Mouse (Mus musculus): ENCODE results near the gene Naxe. TPM values are rescaled to one million over a fixed set of nuclear protein-coding genes. Genes with fewer than 3 reads are reported as not detected.
A peak's percentile ranks its signal among the peaks of the same experiment; 100 is the strongest.

The Naxe gene
- polyA plus RNA-seq, 1 experiment from 2014 or later = 161 TPM

DNA sequence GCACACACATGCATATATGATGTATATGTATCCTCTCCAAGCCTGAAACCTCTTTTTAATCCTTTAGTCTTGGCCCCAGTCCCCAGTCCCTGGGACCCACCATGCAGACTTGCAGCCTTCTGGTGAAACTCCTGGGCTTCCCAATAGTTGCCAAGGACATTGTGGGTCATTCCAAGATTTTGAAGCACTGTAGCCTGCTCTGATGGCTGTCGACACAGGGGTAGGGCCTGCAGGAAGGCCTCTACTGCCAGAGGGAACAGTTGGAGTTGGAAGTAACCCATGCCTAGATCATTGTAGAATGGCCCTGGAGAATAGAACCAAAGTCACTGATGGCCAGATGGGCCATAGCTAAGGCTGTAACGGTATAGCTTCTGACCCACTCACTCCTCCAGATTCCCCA is 16.1 kb upstream of the Naxe start:
- Histone ChIP-seq H3K27ac (no peak overlapping the region), H3K4me2 (ENCODE audit: low read length) (no peak overlapping the region), H3K4me3 (replicated peaks; ENCODE audit: low read depth, low read length) (no peak overlapping the region), H3K27me3 (ENCODE audit: insufficient read depth, low read length) (no peaks in the 10 kb centered on the region), H3K4me1 (replicated peaks; ENCODE audit: insufficient read depth, low read length) (no peaks in the 10 kb centered on the region), H3K9ac (ENCODE audit: low read depth, low read length) (no peak overlapping the region), H3K9me3 (replicated peaks; ENCODE audit: low read length) (no peaks in the 10 kb centered on the region), H3K36me3 (ENCODE audit: insufficient read depth, low read length) (no peaks in the 10 kb centered on the region)
- WGBS = 60% methylated on average over 2 of the region's 2 CpGs
- TF ChIP-seq CTCF (IDR thresholded peaks at IDR 0.05; ENCODE audit: low read depth) = no peak
- ATAC-seq (replicated peaks; ENCODE audit: low FRiP score, low read depth) = no peak
- no peak for DNase-seq (ENCODE audit: low spot score)

DNA sequence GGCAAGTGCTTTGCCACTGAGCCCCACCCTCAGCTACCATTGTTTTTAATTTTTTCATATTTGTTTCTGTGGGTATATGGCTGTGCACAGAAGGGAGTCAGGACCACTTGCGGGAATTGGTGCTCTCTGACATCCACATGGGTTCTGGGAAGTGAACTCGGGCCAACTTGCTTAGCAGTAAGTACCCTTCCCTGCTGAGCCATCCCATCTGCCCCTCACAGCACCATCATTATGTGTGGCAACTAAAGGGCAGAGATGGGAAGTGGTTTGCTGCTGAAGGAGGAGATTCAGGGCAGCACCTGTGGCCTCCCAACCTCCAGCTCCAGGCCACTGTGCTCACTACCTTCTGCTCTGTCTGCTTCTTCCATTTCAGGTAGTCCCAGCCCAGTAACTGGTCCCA is 15.3 kb upstream of the Naxe start:
- no peak overlapping the region for H3K27ac ChIP-seq
- 66% methylated on average over 2 of the region's 2 CpGs for WGBS
- no peaks in the 10 kb centered on the region for H3K4me1 ChIP-seq (replicated peaks; ENCODE audit: insufficient read depth, low read length)

DNA sequence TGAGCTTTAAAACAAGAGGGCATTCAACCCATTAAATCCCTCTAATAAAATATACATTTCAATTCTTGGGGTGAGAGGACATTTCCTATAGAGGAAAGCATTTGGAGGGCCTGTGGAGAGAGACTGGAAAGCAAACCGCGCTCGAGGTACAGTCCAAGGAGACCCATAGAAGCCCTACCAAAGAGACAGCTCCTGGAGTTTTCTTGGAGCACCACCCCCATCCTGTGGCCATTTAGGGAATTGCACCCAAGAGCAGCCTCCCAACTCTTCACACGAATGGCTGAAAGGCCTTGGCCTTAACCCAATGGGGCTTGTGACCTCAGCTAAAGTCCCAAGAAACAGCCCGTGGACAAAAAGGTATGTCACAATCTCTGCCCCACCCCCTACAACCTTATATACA is 13.5 kb upstream of the Naxe start:
- H3K4me1 ChIP-seq (replicated peaks; ENCODE audit: insufficient read depth, low read length) = no peaks in the 10 kb centered on the region
- no peak overlapping the region for H3K4me2 ChIP-seq (ENCODE audit: low read length)
- DNase-seq (ENCODE audit: low spot score) (peak; percentile 89), ATAC-seq (replicated peaks; ENCODE audit: low FRiP score, low read depth) (peak; percentile 38; the same call in 1 of the 2 replicates)
- no peaks in the 10 kb centered on the region for H3K27me3 ChIP-seq (ENCODE audit: insufficient read depth, low read length)
- TF ChIP-seq CTCF (IDR thresholded peaks at IDR 0.05; ENCODE audit: low read depth) = peak; percentile 97
- WGBS = 3% methylated on average over 5 of the region's 5 CpGs
- no peaks in the 10 kb centered on the region for H3K9me3 ChIP-seq (replicated peaks; ENCODE audit: low read length)
- H3K36me3 ChIP-seq (ENCODE audit: insufficient read depth, low read length) = no peaks in the 10 kb centered on the region
- no peak overlapping the region for H3K27ac ChIP-seq
- no peak overlapping the region for H3K9ac ChIP-seq (ENCODE audit: low read depth, low read length)
- no peak overlapping the region for H3K4me3 ChIP-seq (replicated peaks; ENCODE audit: low read depth, low read length)

More for the DNA sequence above, 15.3 kb upstream of the Naxe start:
- Histone ChIP-seq H3K27me3 (ENCODE audit: insufficient read depth, low read length) (no peaks in the 10 kb centered on the region), H3K36me3 (ENCODE audit: insufficient read depth, low read length) (no peaks in the 10 kb centered on the region), H3K9ac (ENCODE audit: low read depth, low read length) (no peak overlapping the region), H3K4me3 (replicated peaks; ENCODE audit: low read depth, low read length) (no peak overlapping the region), H3K4me2 (ENCODE audit: low read length) (no peak overlapping the region), H3K9me3 (replicated peaks; ENCODE audit: low read length) (no peaks in the 10 kb centered on the region)
- ATAC-seq (replicated peaks; ENCODE audit: low FRiP score, low read depth) (no peak), DNase-seq (ENCODE audit: low spot score) (no peak)
- TF ChIP-seq CTCF (IDR thresholded peaks at IDR 0.05; ENCODE audit: low read depth) = no peak

DNA sequence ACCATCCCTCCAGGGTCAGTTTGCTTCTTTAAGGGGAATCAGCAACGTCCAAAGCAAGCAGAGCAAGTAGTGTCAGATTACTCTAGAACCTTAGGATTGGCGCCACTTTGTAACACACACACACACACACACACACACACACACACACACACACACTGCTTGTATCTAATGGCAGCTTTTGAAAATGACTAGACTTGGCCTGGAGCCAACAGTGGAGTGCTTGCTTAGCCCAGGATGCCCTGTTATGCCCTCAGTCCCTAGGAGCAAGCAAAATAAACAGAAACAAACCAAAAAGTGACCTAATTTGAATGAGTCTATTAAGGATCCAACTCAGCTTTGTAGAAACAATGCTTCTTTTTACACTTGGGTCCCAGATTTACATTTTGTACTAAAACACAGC is 10.1 kb upstream of the Naxe start:
- DNase-seq (ENCODE audit: low spot score) = no peak
- Histone ChIP-seq H3K9ac (ENCODE audit: low read depth, low read length) (no peak overlapping the region), H3K4me3 (replicated peaks; ENCODE audit: low read depth, low read length) (no peak overlapping the region), H3K4me1 (replicated peaks; ENCODE audit: insufficient read depth, low read length) (no peaks in the 10 kb centered on the region), H3K36me3 (ENCODE audit: insufficient read depth, low read length) (no peaks in the 10 kb centered on the region), H3K4me2 (ENCODE audit: low read length) (no peak overlapping the region), H3K27me3 (ENCODE audit: insufficient read depth, low read length) (no peaks in the 10 kb centered on the region), H3K27ac (no peak overlapping the region), H3K9me3 (replicated peaks; ENCODE audit: low read length) (no peaks in the 10 kb centered on the region)
- no peak for TF ChIP-seq CTCF (IDR thresholded peaks at IDR 0.05; ENCODE audit: low read depth)
- no peak for ATAC-seq (replicated peaks; ENCODE audit: low FRiP score, low read depth)
- 9% methylated on average over 2 of the region's 2 CpGs for WGBS

DNA sequence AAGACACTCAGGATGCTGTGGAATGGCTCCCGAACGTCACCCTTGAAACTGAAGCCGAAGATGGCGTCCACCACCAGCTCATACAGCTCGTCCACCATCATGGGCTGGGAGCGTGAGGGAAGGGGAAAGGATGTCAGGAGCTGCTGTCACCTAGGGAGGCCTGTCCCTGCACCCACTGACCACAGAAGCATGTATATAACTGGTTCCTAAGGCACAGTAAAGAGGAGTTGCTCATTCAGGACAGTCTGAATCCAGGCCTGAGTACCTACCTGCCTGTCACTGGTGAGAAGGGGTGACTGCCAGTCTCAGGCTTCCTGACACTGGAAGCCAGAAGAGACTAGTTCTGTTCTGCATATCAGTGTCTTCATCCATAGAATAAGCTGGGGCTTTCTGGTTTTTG is 1.3 kb downstream of the Naxe start:
- H3K36me3 ChIP-seq (ENCODE audit: insufficient read depth, low read length) = peaks cover 13% of the 10 kb centered on the region; the same call in 1 of the 2 replicates
- H3K4me3 ChIP-seq (replicated peaks; ENCODE audit: low read depth, low read length) = no peak overlapping the region
- H3K27ac ChIP-seq = no peak overlapping the region
- 91% methylated on average over 6 of the region's 6 CpGs for WGBS
- ATAC-seq (replicated peaks; ENCODE audit: low FRiP score, low read depth) (no peak), DNase-seq (ENCODE audit: low spot score) (no peak)
- peak overlapping the region; percentile 98 for H3K4me2 ChIP-seq (ENCODE audit: low read length)
- 0 out of 2 replicates have a peak overlapping the region, but pooled peaks have one; percentile 87 for H3K9ac ChIP-seq (ENCODE audit: low read depth, low read length)
- peaks cover 12% of the 10 kb centered on the region; the same call in 1 of the 2 replicates for H3K4me1 ChIP-seq (replicated peaks; ENCODE audit: insufficient read depth, low read length)
- no peak for TF ChIP-seq CTCF (IDR thresholded peaks at IDR 0.05; ENCODE audit: low read depth)
- H3K27me3 ChIP-seq (ENCODE audit: insufficient read depth, low read length) = no peaks in the 10 kb centered on the region
- H3K9me3 ChIP-seq (replicated peaks; ENCODE audit: low read length) = no peaks in the 10 kb centered on the region

DNA sequence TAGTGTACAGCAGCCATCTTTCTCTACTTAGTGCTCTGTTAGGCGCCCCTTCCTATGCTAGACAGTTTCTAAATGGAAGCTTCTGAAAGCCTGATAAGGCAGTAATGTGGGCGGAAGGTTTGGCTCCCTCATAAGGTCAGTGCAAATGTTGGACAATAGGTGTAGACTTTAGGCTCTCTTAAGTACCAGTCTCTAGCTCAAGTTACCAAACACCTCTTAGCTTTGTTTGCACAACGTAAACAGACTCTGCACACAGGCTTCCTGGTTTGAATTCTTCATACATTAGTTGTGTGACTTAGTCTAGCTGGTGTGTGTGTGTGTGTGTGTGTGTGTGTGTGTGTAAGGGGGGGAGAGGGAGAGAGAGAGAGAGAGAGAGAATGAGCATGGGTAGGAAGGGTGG is 8.8 kb downstream of the Naxe start:
- no peak overlapping the region for H3K9ac ChIP-seq (ENCODE audit: low read depth, low read length)
- H3K27ac ChIP-seq = no peak overlapping the region
- peaks cover 29% of the 10 kb centered on the region; the same call in 1 of the 2 replicates for H3K36me3 ChIP-seq (ENCODE audit: insufficient read depth, low read length)
- H3K4me2 ChIP-seq (ENCODE audit: low read length) = no peak overlapping the region
- WGBS = 86% methylated on average over 3 of the region's 3 CpGs
- no peak for DNase-seq (ENCODE audit: low spot score)
- H3K4me3 ChIP-seq (replicated peaks; ENCODE audit: low read depth, low read length) = no peak overlapping the region
- TF ChIP-seq CTCF (IDR thresholded peaks at IDR 0.05; ENCODE audit: low read depth) = no peak
- no peaks in the 10 kb centered on the region for H3K27me3 ChIP-seq (ENCODE audit: insufficient read depth, low read length)
- ATAC-seq (replicated peaks; ENCODE audit: low FRiP score, low read depth) = no peak
- H3K4me1 ChIP-seq (replicated peaks; ENCODE audit: insufficient read depth, low read length) = no peaks in the 10 kb centered on the region
- no peaks in the 10 kb centered on the region for H3K9me3 ChIP-seq (replicated peaks; ENCODE audit: low read length)

Data from kidney, postnatal 0 days (tissue).